Mouse (Mus musculus) forebrain, embryonic 13.5 days (tissue): Measurements from ENCODE around the gene Panx1. TPM values are rescaled to one million over a fixed set of nuclear protein-coding genes. Genes with fewer than 3 reads are reported as not detected.

Experiments used
- ATAC-seq: fragments of 200-750 bp; cut with Nextera tagmentation; 2 replicates; pipeline ENCODE4 v1.8.0; 2017
- H3K27ac ChIP-seq: fragments of 300-500 bp; sonication (generic); 2 replicates; pipeline ENCODE4 v1.5.1; 2015; ENCODE audit warnings: inconsistent platforms, mild to moderate bottlenecking, moderate library complexity
- H3K27me3 ChIP-seq: fragments of 300-500 bp; sonication (generic); 2 replicates; pipeline ENCODE4 v1.6.1; 2015; ENCODE audit warnings: mild to moderate bottlenecking, inconsistent platforms
- H3K36me3 ChIP-seq: fragments of 300-500 bp; sonication (generic); 2 replicates; pipeline ENCODE4 v1.6.1; 2015; ENCODE audit warnings: mild to moderate bottlenecking, inconsistent platforms; ENCODE audit not compliant: poor library complexity, severe bottlenecking
- H3K4me1 ChIP-seq: fragments of 300-500 bp; sonication (generic); 2 replicates; pipeline ENCODE4 v1.6.1; 2015; ENCODE audit warnings: inconsistent platforms
- H3K4me2 ChIP-seq: fragments of 300-500 bp; sonication (generic); 2 replicates; pipeline ENCODE4 v1.6.1; 2015; ENCODE audit warnings: inconsistent platforms, mild to moderate bottlenecking, moderate library complexity
- H3K4me3 ChIP-seq: fragments of 300-500 bp; sonication (generic); 2 replicates; pipeline ENCODE4 v1.5.1; 2015; ENCODE audit warnings: mild to moderate bottlenecking, inconsistent platforms
- H3K9ac ChIP-seq: fragments of 300-500 bp; sonication (generic); 2 replicates; pipeline ENCODE4 v1.6.1; 2015; ENCODE audit warnings: mild to moderate bottlenecking, inconsistent platforms
- H3K9me3 ChIP-seq: fragments of 300-500 bp; sonication (generic); replicated peaks from 2 replicates; pipeline ENCODE4 v1.6.1; 2016; ENCODE audit warnings: inconsistent platforms
- WGBS: fragments of 180-500 bp; shearing (Covaris S2); methylation state at CpG from one replicate; pipeline ENCODE4 v1.1.7; 2015; 5-methylcytosine and 5-hydroxymethylcytosine counted together
- polyA plus RNA-seq: library from polyadenylated mRNA; unstranded; fragments of >200 nt; fragmentation: Nextera tagmentation; extraction: Ambion mirVana; gene quantifications from 2 replicates; pipeline ENCODE4 v1.2.1, GENCODE M21; 2015

The Panx1 gene
- polyA plus RNA-seq, 1 experiment from 2014 or later, result 94.1 TPM

DNA sequence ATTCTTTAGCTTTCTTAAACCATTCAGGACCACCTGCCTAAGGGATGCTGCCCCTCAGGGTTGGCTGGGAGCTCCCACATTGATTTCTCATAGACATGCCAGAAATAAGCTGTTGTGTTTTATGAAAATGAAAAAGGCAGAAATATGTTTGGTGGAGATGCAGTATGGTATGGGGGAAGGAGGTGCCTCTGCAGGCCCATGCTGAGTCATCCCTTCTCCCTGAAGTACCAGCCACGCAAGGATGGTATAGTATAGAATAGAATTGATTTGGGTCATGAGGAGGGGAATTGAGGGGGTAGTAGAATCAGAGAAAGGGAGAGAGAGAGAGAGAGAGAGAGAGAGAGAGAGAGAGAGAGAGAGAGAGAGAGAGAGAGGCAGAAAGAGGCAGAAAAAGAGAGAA lies 90.6 kb downstream of the Panx1 start:
- H3K4me3 ChIP-seq, result no peak overlapping the region
- peaks cover 7% of the 10 kb centered on the region for H3K9me3 ChIP-seq
- no peaks in the 10 kb centered on the region for H3K4me1 ChIP-seq
- no peak overlapping the region for H3K9ac ChIP-seq
- H3K27ac ChIP-seq, result no peak overlapping the region
- no peaks in the 10 kb centered on the region for H3K27me3 ChIP-seq
- H3K4me2 ChIP-seq, result no peak overlapping the region
- ATAC-seq, result no peak
- 63% methylated on average over 1 of the region's 1 CpGs for WGBS
- H3K36me3 ChIP-seq, result no peaks in the 10 kb centered on the region

Other genes starting within 250 kb of the Panx1 start
- 0.45 and 0.49 TPM in 2 replicates for gene Gpr83, start 185.3 kb downstream of the Panx1 start, polyA plus RNA-seq
- not detected in 2 replicates for gene Izumo1r, start 141.5 kb downstream of the Panx1 start, polyA plus RNA-seq
- not detected in 2 replicates for gene Hephl1, start 66.6 kb upstream of the Panx1 start, polyA plus RNA-seq
- 2.7 and 4.4 TPM in 2 replicates for gene Vstm5, start 193.6 kb upstream of the Panx1 start, polyA plus RNA-seq
- gene Med17, start 234.5 kb upstream of the Panx1 start, polyA plus RNA-seq, result 40.1 and 44.4 TPM in 2 replicates